Mouse (Mus musculus) heart, embryonic 15.5 days (tissue): Measurements from ENCODE around the gene Ppp5c. TPM values are rescaled to one million over a fixed set of nuclear protein-coding genes. Genes with fewer than 3 reads are reported as not detected.
"Not testable (repeated sequence)": the region's sequence is repeated elsewhere in the genome, so short reads cannot be mapped to it uniquely, and the experiment has no call there.

Experiments used
- ATAC-seq: fragments of 200-750 bp; cut with Nextera tagmentation; replicated peaks from 2 replicates; pipeline ENCODE4 v1.8.0; 2017; ENCODE audit warnings: low read depth, moderate TSS enrichment; ENCODE audit not compliant: insufficient number of reproducible peaks, insufficient read depth, low FRiP score
- H3K27ac ChIP-seq: fragments of 300-500 bp; sonication (generic); 2 replicates; pipeline ENCODE4 v1.5.1; 2015; ENCODE audit warnings: mild to moderate bottlenecking, inconsistent platforms
- H3K27me3 ChIP-seq: fragments of 300-500 bp; sonication (generic); 2 replicates; pipeline ENCODE4 v1.6.1; 2015; ENCODE audit warnings: inconsistent platforms
- H3K36me3 ChIP-seq: fragments of 300-500 bp; sonication (generic); 2 replicates; pipeline ENCODE4 v1.6.1; 2015; ENCODE audit warnings: mild to moderate bottlenecking, inconsistent platforms
- H3K4me1 ChIP-seq: fragments of 300-500 bp; sonication (generic); replicated peaks from 2 replicates; pipeline ENCODE4 v1.6.1; 2015; ENCODE audit warnings: inconsistent platforms
- H3K4me2 ChIP-seq: fragments of 300-500 bp; sonication (generic); 2 replicates; pipeline ENCODE4 v1.6.1; 2015; ENCODE audit warnings: inconsistent platforms, mild to moderate bottlenecking, moderate library complexity
- H3K4me3 ChIP-seq: fragments of 300-500 bp; sonication (generic); 2 replicates; pipeline ENCODE4 v1.5.1; 2015; ENCODE audit warnings: mild to moderate bottlenecking, inconsistent platforms
- H3K9ac ChIP-seq: fragments of 300-500 bp; sonication (generic); 2 replicates; pipeline ENCODE4 v1.6.1; 2015; ENCODE audit warnings: mild to moderate bottlenecking, inconsistent platforms
- H3K9me3 ChIP-seq: fragments of 300-500 bp; sonication (generic); replicated peaks from 2 replicates; pipeline ENCODE4 v1.6.1; 2016; ENCODE audit warnings: inconsistent platforms
- WGBS: fragments of 180-500 bp; shearing (Covaris S2); methylation state at CpG from one replicate; pipeline ENCODE4 v1.1.7; 2015; ENCODE audit warnings: mixed read lengths; 5-methylcytosine and 5-hydroxymethylcytosine counted together
- polyA plus RNA-seq: library from polyadenylated mRNA; unstranded; fragments of >200 nt; fragmentation: Nextera tagmentation; extraction: Ambion mirVana; gene quantifications from 2 replicates; pipeline ENCODE4 v1.2.1, GENCODE M21; 2015

Gene Ppp5c
- polyA plus RNA-seq: 82.5 and 99.2 TPM in 2 replicates

GRCm38 (mm10) chr7:17027588-17028343, at the start of gene Ppp5c:
Ppp5c (minus strand) TSS chr7:17027924.
- ATAC-seq: peak; percentile 78
- Histone ChIP-seq H3K9ac (peak within 1 kb of the TSS; percentile 87), H3K4me2 (peak within 1 kb of the TSS; percentile 78), H3K4me3 (peak within 1 kb of the TSS; percentile 82), H3K27ac (peak within 1 kb of the TSS; percentile 88), H3K4me1 (peaks cover 49% of the 10 kb centered on the region), H3K36me3 (peaks cover 15% of the 10 kb centered on the region), H3K9me3 (no peaks in the 10 kb centered on the region), H3K27me3 (no peaks in the 10 kb centered on the region)
- WGBS: under 1% methylated on average over 56 of the region's 58 CpGs

- Histone ChIP-seq H3K4me3 (no peak overlapping the region), H3K4me1 (no peaks in the 10 kb centered on the region), H3K4me2 (no peak overlapping the region), H3K27ac (no peak overlapping the region), H3K9ac (no peak overlapping the region), H3K27me3 (0 out of 2 replicates have a peak, but pooled peaks cover 3% of the 10 kb centered on the region), H3K9me3 (no peaks in the 10 kb centered on the region), H3K36me3 (no peaks in the 10 kb centered on the region)
- WGBS: 79% methylated on average over 1 of the region's 1 CpGs
- no peak for ATAC-seq
These were observed 48.8 kb upstream of the Ppp5c start for GRCm38 (mm10) chr7:17076542-17076941.

- WGBS: 61% methylated on average over 23 of the region's 23 CpGs
These were observed 46.3 kb upstream of the Ppp5c start, which contains the start of gene Psg16 for GRCm38 (mm10) chr7:17073904-17074615. Psg16 (plus strand) TSS chr7:17074040.

GRCm38 (mm10) chr7:17073513-17073903, 45.8 kb upstream of the Ppp5c start:
- no peak for ATAC-seq

More at GRCm38 (mm10) chr7:17073904-17074615, 46.3 kb upstream of the Ppp5c start, which contains the start of gene Psg16:
- Histone ChIP-seq H3K9me3 (no peaks in the 10 kb centered on the region), H3K27ac (no peak within 1 kb of the TSS), H3K4me3 (no peak within 1 kb of the TSS), H3K27me3 (0 out of 2 replicates have a peak, but pooled peaks cover 3% of the 10 kb centered on the region), H3K9ac (no peak within 1 kb of the TSS), H3K4me2 (no peak within 1 kb of the TSS), H3K4me1 (no peaks in the 10 kb centered on the region), H3K36me3 (no peaks in the 10 kb centered on the region)
- ATAC-seq: no peak

GRCm38 (mm10) chr7:17067651-17068050, 39.9 kb upstream of the Ppp5c start:
- not testable (repeated sequence) for H3K4me3 ChIP-seq, H3K27me3 ChIP-seq, H3K4me2 ChIP-seq, H3K36me3 ChIP-seq, H3K9ac ChIP-seq, ATAC-seq, H3K9me3 ChIP-seq
- peak overlapping the region; percentile 42; the same call in 1 of the 2 replicates for H3K27ac ChIP-seq
- peaks cover 16% of the 10 kb centered on the region for H3K4me1 ChIP-seq
- 32% methylated on average over 5 of the region's 5 CpGs for WGBS

More at GRCm38 (mm10) chr7:17073513-17073903, 45.8 kb upstream of the Ppp5c start:
- no peaks in the 10 kb centered on the region for H3K9me3 ChIP-seq
- H3K4me2 ChIP-seq: no peak overlapping the region
- no peak overlapping the region for H3K4me3 ChIP-seq
- 48% methylated on average over 5 of the region's 5 CpGs for WGBS
- no peak overlapping the region for H3K27ac ChIP-seq
- no peak overlapping the region for H3K9ac ChIP-seq
- H3K27me3 ChIP-seq: 0 out of 2 replicates have a peak, but pooled peaks cover 3% of the 10 kb centered on the region
- H3K4me1 ChIP-seq: no peaks in the 10 kb centered on the region
- H3K36me3 ChIP-seq: no peaks in the 10 kb centered on the region

- ATAC-seq: no peak
- no peak overlapping the region for H3K4me2 ChIP-seq
- no peak overlapping the region for H3K4me3 ChIP-seq
- H3K4me1 ChIP-seq: peaks cover 18% of the 10 kb centered on the region
- no peaks in the 10 kb centered on the region for H3K27me3 ChIP-seq
- no peak overlapping the region for H3K27ac ChIP-seq
- no peaks in the 10 kb centered on the region for H3K9me3 ChIP-seq
- no peak overlapping the region for H3K9ac ChIP-seq
- no peaks in the 10 kb centered on the region for H3K36me3 ChIP-seq
These were observed 39.3 kb upstream of the Ppp5c start for GRCm38 (mm10) chr7:17067000-17067399.

GRCm38 (mm10) chr7:17066412-17066811, 38.7 kb upstream of the Ppp5c start:
- no peaks in the 10 kb centered on the region for H3K27me3 ChIP-seq
- H3K4me1 ChIP-seq: peaks cover 18% of the 10 kb centered on the region
- no peak for ATAC-seq
- no peak overlapping the region for H3K4me2 ChIP-seq
- WGBS: 6% methylated on average over 2 of the region's 2 CpGs
- H3K27ac ChIP-seq: no peak overlapping the region
- no peaks in the 10 kb centered on the region for H3K36me3 ChIP-seq
- H3K4me3 ChIP-seq: no peak overlapping the region
- no peaks in the 10 kb centered on the region for H3K9me3 ChIP-seq
- H3K9ac ChIP-seq: no peak overlapping the region

GRCm38 (mm10) chr7:17065620-17066019, 37.9 kb upstream of the Ppp5c start:
- H3K4me1 ChIP-seq: peaks cover 26% of the 10 kb centered on the region
- no peaks in the 10 kb centered on the region for H3K36me3 ChIP-seq
- WGBS: 74% methylated on average over 9 of the region's 9 CpGs
- no peaks in the 10 kb centered on the region for H3K27me3 ChIP-seq
- H3K27ac ChIP-seq: no peak overlapping the region
- ATAC-seq: no peak
- no peak overlapping the region for H3K9ac ChIP-seq
- H3K4me2 ChIP-seq: no peak overlapping the region
- H3K4me3 ChIP-seq: no peak overlapping the region
- no peaks in the 10 kb centered on the region for H3K9me3 ChIP-seq

GRCm38 (mm10) chr7:17062845-17063244, 35.1 kb upstream of the Ppp5c start:
- H3K4me2 ChIP-seq: peak overlapping the region; percentile 71
- H3K4me1 ChIP-seq: peaks cover 49% of the 10 kb centered on the region
- no peaks in the 10 kb centered on the region for H3K27me3 ChIP-seq
- ATAC-seq: no peak
- 11% methylated on average over 11 of the region's 11 CpGs for WGBS
- H3K27ac ChIP-seq: peak overlapping the region; percentile 96
- no peaks in the 10 kb centered on the region for H3K36me3 ChIP-seq
- peak overlapping the region; percentile 78 for H3K4me3 ChIP-seq
- H3K9ac ChIP-seq: peak overlapping the region; percentile 77
- H3K9me3 ChIP-seq: no peaks in the 10 kb centered on the region

GRCm38 (mm10) chr7:17062389-17062788, 34.7 kb upstream of the Ppp5c start, which contains the start of gene Hif3a:
Hif3a (minus strand) TSS chr7:17062427.
- ATAC-seq: peak; percentile 58
- peaks cover 50% of the 10 kb centered on the region for H3K4me1 ChIP-seq
- WGBS: under 1% methylated on average over 15 of the region's 15 CpGs
- H3K4me3 ChIP-seq: peak within 1 kb of the TSS; percentile 78
- H3K9me3 ChIP-seq: no peaks in the 10 kb centered on the region
- H3K27ac ChIP-seq: peak within 1 kb of the TSS; percentile 96
- H3K27me3 ChIP-seq: no peaks in the 10 kb centered on the region
- H3K36me3 ChIP-seq: no peaks in the 10 kb centered on the region
- peak within 1 kb of the TSS; percentile 71 for H3K4me2 ChIP-seq
- peak within 1 kb of the TSS; percentile 77 for H3K9ac ChIP-seq

GRCm38 (mm10) chr7:17060782-17061605, 33.3 kb upstream of the Ppp5c start:
- Histone ChIP-seq H3K9ac (peak overlapping the region; percentile 77), H3K4me1 (peaks cover 58% of the 10 kb centered on the region), H3K27me3 (no peaks in the 10 kb centered on the region), H3K9me3 (no peaks in the 10 kb centered on the region), H3K4me2 (peak overlapping the region; percentile 71), H3K27ac (peak overlapping the region; percentile 96), H3K36me3 (no peaks in the 10 kb centered on the region), H3K4me3 (peak overlapping the region; percentile 78)
- WGBS: 48% methylated on average over 22 of the region's 22 CpGs
- ATAC-seq: peak; percentile 5
